Mouse (Mus musculus) right cerebral cortex, adult 2 months (tissue): ENCODE data around the gene Myo10.

ENCODE experiments used
- DNase-seq, 2 experiments: peaks; one replicate each; pipeline ENCODE4 v3.0.0; 2021 to 2022; ENCODE audit warnings: low spot score in 2 of 2

Gene Myo10

GRCm38 (mm10) chr15:25762306-25762705, 140.0 kb downstream of the Myo10 start:
- no peak for DNase-seq

- no peak for DNase-seq
Measured at GRCm38 (mm10) chr15:25763106-25763505, 140.8 kb downstream of the Myo10 start.

- no peak for DNase-seq
Measured at GRCm38 (mm10) chr15:25764653-25765352, 142.5 kb downstream of the Myo10 start.

GRCm38 (mm10) chr15:25767777-25768176, 145.5 kb downstream of the Myo10 start:
- no peak for DNase-seq

GRCm38 (mm10) chr15:25769524-25770255, 147.4 kb downstream of the Myo10 start:
- DNase-seq: no peak

GRCm38 (mm10) chr15:25771782-25772181, 149.5 kb downstream of the Myo10 start:
- no peak for DNase-seq

GRCm38 (mm10) chr15:25773711-25774513, 151.6 kb downstream of the Myo10 start:
- peak; percentile 63 to 65 for DNase-seq

GRCm38 (mm10) chr15:25778937-25779336, 156.6 kb downstream of the Myo10 start:
- no peak for DNase-seq

GRCm38 (mm10) chr15:25779522-25780191, 157.3 kb downstream of the Myo10 start:
- DNase-seq: no peak

GRCm38 (mm10) chr15:25781053-25781452, 158.7 kb downstream of the Myo10 start:
- DNase-seq: no peak

GRCm38 (mm10) chr15:25785456-25786390, 163.4 kb downstream of the Myo10 start:
- no peak for DNase-seq

- DNase-seq: no peak
Measured at GRCm38 (mm10) chr15:25787406-25787805, 165.1 kb downstream of the Myo10 start.

GRCm38 (mm10) chr15:25787965-25788364, 165.6 kb downstream of the Myo10 start:
- DNase-seq: no peak

GRCm38 (mm10) chr15:25788565-25788964, 166.2 kb downstream of the Myo10 start:
- DNase-seq: no peak

GRCm38 (mm10) chr15:25789241-25789640, 166.9 kb downstream of the Myo10 start:
- DNase-seq: no peak

- DNase-seq: no peak
Measured at GRCm38 (mm10) chr15:25791660-25792353, 169.5 kb downstream of the Myo10 start.

GRCm38 (mm10) chr15:25794123-25794522, 171.8 kb downstream of the Myo10 start:
- no peak for DNase-seq

- no peak for DNase-seq
Measured at GRCm38 (mm10) chr15:25795496-25795895, 173.2 kb downstream of the Myo10 start.

GRCm38 (mm10) chr15:25796353-25796752, 174.0 kb downstream of the Myo10 start:
- no peak for DNase-seq

GRCm38 (mm10) chr15:25797179-25797578, 174.9 kb downstream of the Myo10 start:
- DNase-seq: no peak
